Mouse (Mus musculus): ENCODE results near the gene Mrpl18.

- no peak for TF ChIP-seq POLR2A (IDR thresholded peaks at IDR 0.05; ENCODE audit: extremely low read depth, insufficient read depth, low read length)
- TF ChIP-seq CTCF (IDR thresholded peaks at IDR 0.05; ENCODE audit: low read depth, low read length) = no peak
Measured at GRCm38 (mm10) chr17:12872275-12873028, 43.7 kb downstream of the Mrpl18 start.
